Mouse (Mus musculus) lung, postnatal 0 days (tissue): ENCODE measurements around the gene Vps35l. TPM values are rescaled to one million over a fixed set of nuclear protein-coding genes. Genes with fewer than 3 reads are reported as not detected.

Experiments used
- ATAC-seq: fragments of 200-750 bp; cut with Nextera tagmentation; 2 replicates; pipeline ENCODE4 v1.8.0; 2017; ENCODE audit warnings: moderate library complexity
- DNase-seq: peaks from one replicate; pipeline ENCODE4 v3.0.0-alpha.2; 2016; ENCODE audit warnings: low spot score
- H3K27ac ChIP-seq: fragments of 300-500 bp; sonication (generic); 2 replicates; pipeline ENCODE4 v1.5.1; 2014; ENCODE audit warnings: antibody characterized with exemption, mild to moderate bottlenecking, low read length, mixed read lengths
- H3K27me3 ChIP-seq: fragments of 300-500 bp; sonication (generic); replicated peaks from 2 replicates; pipeline ENCODE4 v1.6.1; 2014; ENCODE audit warnings: low read length, mixed read lengths; ENCODE audit not compliant: insufficient read depth
- H3K36me3 ChIP-seq: fragments of 300-500 bp; sonication (generic); 2 replicates; pipeline ENCODE4 v1.6.1; 2014; ENCODE audit warnings: low read length, mixed read lengths; ENCODE audit not compliant: insufficient read depth
- H3K4me1 ChIP-seq: fragments of 300-500 bp; sonication (generic); 2 replicates; pipeline ENCODE4 v1.6.1; 2014; ENCODE audit warnings: antibody characterized with exemption, low read depth, low read length, mixed read lengths; ENCODE audit not compliant: insufficient read depth
- H3K4me2 ChIP-seq: fragments of 300-500 bp; sonication (generic); replicated peaks from 2 replicates; pipeline ENCODE4 v1.6.1; 2014; ENCODE audit warnings: low read depth, mild to moderate bottlenecking, low read length, moderate library complexity, mixed read lengths
- H3K4me3 ChIP-seq: fragments of 300-500 bp; sonication (generic); 2 replicates; pipeline ENCODE4 v1.5.1; 2014; ENCODE audit warnings: low read depth, low read length
- H3K9ac ChIP-seq: fragments of 300-500 bp; sonication (generic); replicated peaks from 2 replicates; pipeline ENCODE4 v1.6.1; 2014; ENCODE audit warnings: low read depth, mild to moderate bottlenecking
- H3K9me3 ChIP-seq: fragments of 300-500 bp; sonication (generic); 2 replicates; pipeline ENCODE4 v1.6.1; 2016; ENCODE audit warnings: low read length, mixed read lengths
- CTCF ChIP-seq: IDR thresholded peaks from 2 replicates; pipeline ENCODE4 v1.5.1; 2016; ENCODE audit warnings: antibody characterized with exemption, mild to moderate bottlenecking
- EP300 ChIP-seq: IDR thresholded peaks from 2 replicates; pipeline ENCODE4 v1.6.1; 2016; ENCODE audit warnings: antibody characterized with exemption, mild to moderate bottlenecking, control low read depth
- WGBS: fragments of 180-500 bp; shearing (Covaris S2); extraction: QIAGEN DNeasy Blood & Tissue Kit; methylation state at CpG from one replicate; pipeline ENCODE4 v1.1.7; 2014; 5-methylcytosine and 5-hydroxymethylcytosine counted together
- polyA plus RNA-seq: library from polyadenylated mRNA; unstranded; fragments of >200 nt; fragmentation: Nextera tagmentation; extraction: Ambion mirVana; gene quantifications from 2 replicates; pipeline ENCODE4 v1.2.1, GENCODE M21; 2015

The Vps35l gene
- polyA plus RNA-seq, result 44.0 and 45.0 TPM in 2 replicates

DNA sequence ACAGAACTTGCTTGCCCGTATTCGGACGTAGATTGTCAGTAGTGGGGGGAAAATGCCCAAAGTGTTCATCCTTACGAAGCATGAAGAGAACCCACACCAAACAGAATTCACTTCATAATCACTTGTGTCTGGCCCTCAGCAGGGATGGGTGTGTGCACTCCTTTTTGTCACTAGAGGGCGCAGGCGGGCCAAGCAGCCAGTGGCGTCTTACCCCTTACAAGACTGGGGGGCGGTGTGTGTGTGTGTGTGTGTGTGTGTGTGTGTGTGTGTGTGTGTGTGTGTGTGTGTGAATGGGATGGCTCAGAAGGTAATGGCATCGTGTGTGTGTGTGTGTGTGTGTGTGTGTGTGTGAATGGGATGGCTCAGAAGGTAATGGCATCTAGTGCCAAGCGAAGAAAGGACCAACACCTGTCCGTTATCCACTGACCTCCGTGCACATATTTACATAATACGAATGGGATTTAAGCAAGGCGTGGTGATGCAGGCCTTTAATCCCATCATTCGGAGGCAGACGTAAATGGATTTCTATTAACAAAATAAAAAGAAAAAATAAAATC is at the start of gene Vps35l:
Gene Vps35l, plus strand, starts transcription at position 252 of the 557 bp plus-strand sequence.
- 1% methylated on average over 15 of the region's 16 CpGs for WGBS
- DNase-seq, result peak; percentile 89
- TF ChIP-seq CTCF (peak; percentile 95), EP300 (no peak)
- peak within 1 kb of the TSS; percentile 75 for H3K4me2 ChIP-seq
- no peak within 1 kb of the TSS for H3K27ac ChIP-seq
- H3K9me3 ChIP-seq, result no peaks in the 10 kb centered on the region
- H3K27me3 ChIP-seq, result no peaks in the 10 kb centered on the region
- peak within 1 kb of the TSS; percentile 71 for H3K4me3 ChIP-seq
- peak; percentile 90 for ATAC-seq
- no peaks in the 10 kb centered on the region for H3K36me3 ChIP-seq
- H3K9ac ChIP-seq, result peak within 1 kb of the TSS; percentile 43; the same call in 1 of the 2 replicates
- peaks cover 6% of the 10 kb centered on the region; the same call in 1 of the 2 replicates for H3K4me1 ChIP-seq

DNA sequence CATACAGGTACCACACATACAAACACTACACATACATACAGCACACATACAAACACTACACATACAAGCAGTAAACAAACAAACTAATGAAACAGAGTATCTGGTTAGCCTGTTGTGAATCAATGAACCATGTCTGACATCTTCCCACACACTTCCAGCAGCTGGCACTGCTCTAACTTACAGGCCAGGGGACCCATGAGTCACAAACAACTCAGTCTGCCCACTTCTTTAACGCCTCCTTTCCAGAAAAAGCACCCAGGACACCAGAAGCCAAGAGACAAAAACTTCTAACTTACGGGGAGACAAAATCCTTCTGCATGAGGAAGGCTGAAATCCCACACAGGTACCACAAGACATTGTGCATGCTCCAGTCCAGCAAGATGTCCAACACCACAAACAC is 48.7 kb upstream of the Vps35l start:
- no peak for ATAC-seq
- peaks cover 35% of the 10 kb centered on the region for H3K36me3 ChIP-seq
- no peaks in the 10 kb centered on the region for H3K9me3 ChIP-seq
- H3K4me1 ChIP-seq, result no peaks in the 10 kb centered on the region
- no peak overlapping the region for H3K4me2 ChIP-seq
- H3K9ac ChIP-seq, result no peak overlapping the region
- H3K4me3 ChIP-seq, result no peak overlapping the region
- H3K27ac ChIP-seq, result no peak overlapping the region
- TF ChIP-seq EP300 (no peak), CTCF (no peak)
- DNase-seq, result no peak
- WGBS, result 93% methylated on average over 2 of the region's 2 CpGs
- H3K27me3 ChIP-seq, result no peaks in the 10 kb centered on the region

DNA sequence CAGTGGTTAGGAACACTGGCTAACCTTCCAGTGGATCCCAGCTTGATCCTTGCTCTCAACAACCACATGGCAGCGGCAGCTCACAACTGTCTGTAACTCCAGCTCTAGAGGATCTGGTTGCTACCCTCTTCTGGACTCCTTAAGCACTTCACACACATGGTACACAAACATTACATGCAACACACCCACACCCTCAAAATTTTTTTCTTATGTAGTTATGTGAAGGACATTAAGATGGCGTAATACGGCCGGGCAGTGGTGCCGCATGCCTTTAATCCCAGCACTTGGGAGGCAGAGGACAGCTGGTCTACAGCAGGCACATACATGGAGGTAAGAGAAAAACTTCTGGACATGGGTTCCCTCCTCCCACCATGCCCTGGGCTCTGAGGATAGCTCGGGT is 43.9 kb upstream of the Vps35l start:
- peak; percentile 92 for DNase-seq
- TF ChIP-seq EP300 (peak; percentile 98), CTCF (no peak)
- Histone ChIP-seq H3K4me2 (no peak overlapping the region), H3K9ac (no peak overlapping the region), H3K27ac (peak overlapping the region; percentile 69), H3K36me3 (peaks cover 24% of the 10 kb centered on the region; the same call in 1 of the 2 replicates), H3K9me3 (no peaks in the 10 kb centered on the region), H3K4me1 (peaks cover 4% of the 10 kb centered on the region; the same call in 1 of the 2 replicates), H3K27me3 (no peaks in the 10 kb centered on the region), H3K4me3 (no peak overlapping the region)
- whole genome bisulfite sequencing, result 60% methylated on average over 6 of the region's 6 CpGs
- peak; percentile 92 for ATAC-seq

DNA sequence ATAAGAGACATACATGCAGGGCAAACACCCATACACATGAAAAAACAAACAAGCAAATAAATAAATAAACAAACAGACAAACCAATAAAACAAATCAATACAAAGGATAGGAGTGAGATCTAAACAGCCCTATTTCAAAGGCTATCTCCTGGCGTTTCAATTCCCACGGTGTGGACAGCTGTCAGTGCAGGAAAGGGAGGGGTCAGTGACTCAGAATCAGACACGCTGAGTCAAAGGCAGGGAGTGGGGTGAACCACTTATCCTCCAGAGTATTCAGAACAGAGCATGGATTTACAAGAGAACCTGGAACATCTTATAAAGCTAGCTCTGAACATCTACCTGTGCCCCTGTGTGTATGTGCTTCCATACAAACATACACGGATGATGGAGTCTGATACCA is 42.9 kb upstream of the Vps35l start:
- Histone ChIP-seq H3K4me1 (peaks cover 5% of the 10 kb centered on the region; the same call in 1 of the 2 replicates), H3K27ac (peak overlapping the region; percentile 69; the same call in 1 of the 2 replicates), H3K4me3 (no peak overlapping the region), H3K27me3 (no peaks in the 10 kb centered on the region), H3K36me3 (peaks cover 14% of the 10 kb centered on the region; the same call in 1 of the 2 replicates), H3K9ac (no peak overlapping the region), H3K9me3 (no peaks in the 10 kb centered on the region), H3K4me2 (no peak overlapping the region)
- WGBS, result 46% methylated on average over 4 of the region's 4 CpGs
- no peak for TF ChIP-seq EP300
- no peak for TF ChIP-seq CTCF
- ATAC-seq (no peak), DNase-seq (peak; percentile 45)

DNA sequence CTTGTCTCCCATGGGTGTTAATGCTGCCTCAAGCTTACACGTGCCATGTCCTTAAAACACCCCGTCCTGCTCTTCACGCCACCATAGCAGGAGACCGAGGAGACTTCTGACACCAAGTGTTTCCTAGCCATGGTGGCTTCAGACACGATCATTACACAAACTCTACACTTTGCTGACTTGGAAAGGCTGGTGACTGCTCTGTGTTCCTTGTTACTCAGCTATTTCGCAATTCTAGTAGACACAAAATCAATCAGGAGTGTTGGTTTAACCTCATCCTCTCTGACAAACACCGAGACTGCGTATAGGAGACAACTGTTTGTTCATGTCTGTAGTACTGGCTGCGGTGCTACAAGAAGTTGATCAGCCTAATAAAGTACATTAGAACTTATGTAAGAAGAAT is 41.1 kb upstream of the Vps35l start:
- Histone ChIP-seq H3K4me1 (peaks cover 9% of the 10 kb centered on the region; the same call in 1 of the 2 replicates), H3K4me2 (0 out of 2 replicates have a peak overlapping the region, but pooled peaks have one; percentile 8), H3K4me3 (no peak overlapping the region), H3K9ac (no peak overlapping the region), H3K27ac (no peak overlapping the region), H3K36me3 (peaks cover 11% of the 10 kb centered on the region; the same call in 1 of the 2 replicates), H3K27me3 (no peaks in the 10 kb centered on the region), H3K9me3 (no peaks in the 10 kb centered on the region)
- WGBS, result 59% methylated on average over 9 of the region's 9 CpGs
- no peak for ATAC-seq
- peak; percentile 63 for DNase-seq
- TF ChIP-seq CTCF (no peak), EP300 (no peak)

DNA sequence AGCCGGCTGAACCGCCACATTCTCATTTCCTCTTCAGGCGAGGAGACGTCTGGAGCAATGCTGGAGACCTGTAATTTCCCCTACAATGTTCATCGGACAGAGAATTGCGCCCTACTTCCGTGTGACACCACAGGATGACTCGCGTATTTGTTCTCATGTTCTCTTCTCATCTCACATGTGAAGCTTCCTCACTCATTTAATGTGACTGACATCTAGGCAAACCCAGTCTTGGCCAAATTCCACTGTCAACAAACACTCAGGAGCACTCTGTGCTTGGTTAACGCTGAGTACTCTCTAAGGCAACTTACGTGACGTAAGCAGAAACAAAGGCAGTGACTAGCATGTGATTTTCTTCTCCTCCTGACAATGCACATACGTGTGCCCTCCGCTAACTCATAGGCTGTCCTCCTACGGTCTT is 36.9 kb upstream of the Vps35l start:
- peak; percentile 92 for DNase-seq
- Histone ChIP-seq H3K4me2 (peak overlapping the region; percentile 81), H3K4me1 (peaks cover 18% of the 10 kb centered on the region; the same call in 1 of the 2 replicates), H3K9ac (no peak overlapping the region), H3K36me3 (peaks cover 3% of the 10 kb centered on the region; the same call in 1 of the 2 replicates), H3K9me3 (no peaks in the 10 kb centered on the region), H3K27ac (peak overlapping the region; percentile 93), H3K4me3 (no peak overlapping the region; the same call in 1 of the 2 replicates), H3K27me3 (no peaks in the 10 kb centered on the region)
- WGBS, result 51% methylated on average over 15 of the region's 15 CpGs
- TF ChIP-seq CTCF (no peak), EP300 (peak; percentile 98)
- peak; percentile 59 for ATAC-seq
